Mouse (Mus musculus) liver, embryonic 12.5 days (tissue): ENCODE results near the gene Chst8. TPM values are rescaled to one million over a fixed set of nuclear protein-coding genes. Genes with fewer than 3 reads are reported as not detected.
A peak's percentile ranks its signal among the peaks of the same experiment; 100 is the strongest.

Experiments used
- ATAC-seq: fragments of 200-750 bp; cut with Nextera tagmentation; 2 replicates; pipeline ENCODE4 v1.8.0; 2017; ENCODE audit warnings: moderate number of reproducible peaks, mild to moderate bottlenecking, moderate library complexity
- H3K27ac ChIP-seq: fragments of 300-500 bp; sonication (generic); 2 replicates; pipeline ENCODE4 v1.5.1; 2016; ENCODE audit warnings: mild to moderate bottlenecking
- H3K27me3 ChIP-seq: fragments of 300-500 bp; sonication (generic); replicated peaks from 2 replicates; pipeline ENCODE4 v1.6.1; 2016; ENCODE audit warnings: mild to moderate bottlenecking, moderate library complexity
- H3K36me3 ChIP-seq: fragments of 300-500 bp; sonication (generic); 2 replicates; pipeline ENCODE4 v1.6.1; 2016; ENCODE audit warnings: mild to moderate bottlenecking, moderate library complexity
- H3K4me1 ChIP-seq: fragments of 300-500 bp; sonication (generic); 2 replicates; pipeline ENCODE4 v1.6.1; 2016
- H3K4me2 ChIP-seq: fragments of 300-500 bp; sonication (generic); 2 replicates; pipeline ENCODE4 v1.6.1; 2016; ENCODE audit warnings: mild to moderate bottlenecking, moderate library complexity
- H3K4me3 ChIP-seq: fragments of 300-500 bp; sonication (generic); 2 replicates; pipeline ENCODE4 v1.5.1; 2016; ENCODE audit warnings: mild to moderate bottlenecking, moderate library complexity
- H3K9ac ChIP-seq: fragments of 300-500 bp; sonication (generic); 2 replicates; pipeline ENCODE4 v1.6.1; 2016; ENCODE audit warnings: mild to moderate bottlenecking, moderate library complexity
- H3K9me3 ChIP-seq: fragments of 300-500 bp; sonication (generic); replicated peaks from 2 replicates; pipeline ENCODE4 v1.6.1; 2016; ENCODE audit warnings: mild to moderate bottlenecking, moderate library complexity
- WGBS: fragments of 180-500 bp; shearing (Covaris S2); methylation state at CpG from one replicate; pipeline ENCODE4 v1.1.7; 2016; ENCODE audit not compliant: insufficient replicate concordance; 5-methylcytosine and 5-hydroxymethylcytosine counted together
- polyA plus RNA-seq: library from polyadenylated mRNA; unstranded; fragments of >200 nt; fragmentation: Nextera tagmentation; extraction: Ambion mirVana; gene quantifications from 2 replicates; pipeline ENCODE4 v1.2.1, GENCODE M21; 2016

Gene Chst8
- polyA plus RNA-seq, 1 experiment from 2014 or later, result 1.3 TPM

DNA sequence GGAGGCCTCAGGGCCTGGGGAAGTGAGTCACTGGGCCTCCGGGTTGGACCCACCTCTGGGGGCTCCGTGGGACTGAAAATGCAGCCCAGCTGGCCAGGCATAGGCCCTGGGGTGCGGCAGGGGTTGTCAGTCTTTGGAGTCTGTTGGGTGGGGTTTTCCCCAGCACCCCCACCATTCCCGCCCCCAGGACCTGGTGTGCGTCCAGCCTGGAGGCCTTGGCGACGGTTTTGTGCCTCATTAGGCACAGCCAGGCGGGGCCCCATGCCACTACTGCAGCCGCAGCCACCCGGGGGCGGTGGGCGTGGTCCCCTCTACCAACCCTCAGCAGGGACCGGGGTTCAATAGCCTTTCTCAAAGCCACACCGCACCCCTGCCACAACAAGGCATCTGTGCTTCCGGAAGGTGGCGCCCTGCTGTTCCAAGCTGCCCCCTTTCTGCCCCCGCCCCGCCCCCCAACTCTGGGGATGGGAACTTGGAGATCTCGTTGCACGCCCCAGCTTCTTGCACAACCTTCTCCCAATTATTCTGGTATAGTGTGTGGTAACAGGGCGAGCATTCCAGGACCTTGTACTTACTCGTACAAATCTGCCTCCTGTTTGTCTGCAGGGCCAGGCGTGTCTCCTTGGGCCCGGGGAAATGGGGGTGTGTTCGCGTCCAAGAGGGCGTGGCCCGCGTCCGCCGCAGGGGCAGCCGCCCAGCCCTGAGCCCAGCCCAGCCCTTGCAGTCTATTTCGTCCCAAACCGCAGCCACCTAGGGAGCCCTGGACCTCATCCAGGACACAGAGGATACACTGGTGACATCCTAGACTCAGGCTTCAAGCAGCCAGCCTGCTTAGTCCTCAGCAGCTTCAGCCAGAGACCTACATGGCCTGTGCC, 182.1 kb downstream of the Chst8 start:
- Histone ChIP-seq H3K36me3 (no peaks in the 10 kb centered on the region), H3K9me3 (no peaks in the 10 kb centered on the region), H3K9ac (0 out of 2 replicates have a peak overlapping the region, but pooled peaks have one; percentile 12), H3K4me1 (peaks cover 11% of the 10 kb centered on the region), H3K27ac (no peak overlapping the region), H3K4me3 (peak overlapping the region; percentile 39), H3K27me3 (no peaks in the 10 kb centered on the region), H3K4me2 (peak overlapping the region; percentile 64)
- WGBS, result 2% methylated on average over 34 of the region's 34 CpGs
- peak; percentile 65 for ATAC-seq

DNA sequence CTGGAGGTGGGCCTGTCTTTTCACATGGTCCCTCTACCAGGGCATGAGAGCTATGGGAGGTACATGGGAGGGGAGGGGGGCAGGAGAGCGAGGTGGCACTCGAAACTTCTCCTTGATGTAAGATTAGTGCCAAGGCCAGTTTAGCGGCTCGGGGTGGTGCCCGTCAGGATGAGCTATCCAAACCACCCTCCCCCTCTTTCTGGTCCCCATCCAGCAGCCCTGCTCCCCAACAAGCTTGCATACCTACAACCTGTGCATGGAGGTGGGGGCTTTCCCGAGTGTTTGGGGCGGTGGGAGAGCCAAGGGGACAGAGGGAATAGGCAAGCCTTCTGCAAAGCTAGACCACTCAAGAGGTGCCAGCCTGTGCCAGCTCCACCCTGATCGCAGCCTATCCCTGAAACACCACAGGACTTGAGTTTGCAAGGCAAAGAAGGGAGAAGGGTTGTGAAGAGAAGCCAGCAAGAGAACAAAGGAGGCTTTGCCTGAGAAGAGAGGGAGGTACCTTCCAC, 182.8 kb downstream of the Chst8 start:
- Histone ChIP-seq H3K9me3 (no peaks in the 10 kb centered on the region), H3K36me3 (no peaks in the 10 kb centered on the region), H3K4me2 (peak overlapping the region; percentile 64), H3K4me1 (peaks cover 11% of the 10 kb centered on the region), H3K27ac (no peak overlapping the region), H3K9ac (no peak overlapping the region), H3K27me3 (no peaks in the 10 kb centered on the region), H3K4me3 (0 out of 2 replicates have a peak overlapping the region, but pooled peaks have one; percentile 39)
- no peak for ATAC-seq
- 43% methylated on average over 8 of the region's 8 CpGs for WGBS

Other genes starting within 250 kb of the Chst8 start
- gene Kctd15, start 156.0 kb downstream of the Chst8 start, polyA plus RNA-seq, result 2.2 and 2.7 TPM in 2 replicates
- 45.4 and 49.6 TPM in 2 replicates for gene Pepd, start 99.7 kb upstream of the Chst8 start, polyA plus RNA-seq
- 27.9 and 28.0 TPM in 2 replicates for gene Cebpg, start 243.9 kb upstream of the Chst8 start, polyA plus RNA-seq